Mouse (Mus musculus): ENCODE data around the gene Tnfrsf1b.

GRCm38 (mm10) chr4:145263583-145263982 lies 16.9 kb upstream of the Tnfrsf1b start:
- TF ChIP-seq CTCF (IDR thresholded peaks at IDR 0.05; ENCODE audit: low read depth) (no peak), EP300 (IDR thresholded peaks at IDR 0.05; ENCODE audit: low read depth) (no peak)
